Comparison of ENCODE assay signal across 18 mouse cellular contexts in the genomic region with DNA sequence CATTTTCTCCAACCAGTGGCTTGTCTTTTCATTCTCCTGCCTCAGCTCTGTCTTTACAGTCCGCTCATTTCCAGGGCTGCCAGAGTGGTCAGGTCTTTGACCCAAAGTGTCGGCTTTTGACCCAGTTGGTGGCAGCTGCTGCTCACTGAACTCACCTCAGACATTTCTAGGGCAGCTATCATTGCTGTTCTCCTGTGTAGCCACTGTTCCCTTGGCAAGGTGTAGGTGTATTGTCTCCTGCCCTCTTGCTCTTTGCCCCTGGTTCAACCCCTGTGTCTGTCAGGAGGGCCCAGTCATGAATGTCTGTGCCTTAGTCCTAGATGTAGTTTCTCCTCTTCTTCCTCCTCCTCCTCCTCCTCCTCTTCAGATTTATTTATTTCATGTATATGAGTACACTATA. TPM values are rescaled to one million over a fixed set of nuclear protein-coding genes. Genes with fewer than 3 reads are reported as not detected.
"Had no signal": no experiment of that assay in that cellular context is flagged by ENCODE, and none has a peak within 500 bp of the region (broad histone marks: within the 10 kb centered on the region; RNA-seq: fewer than 3 reads in every experiment).

No protein-coding gene starts in this region.

- H3K27me3 ChIP-seq: neural tube, embryonic 15.5 days; stomach, embryonic 15.5 days had no signal

- H3K9me3 ChIP-seq: neural tube, embryonic 15.5 days; stomach, embryonic 15.5 days had no signal

- H3K4me3 ChIP-seq: neural tube, embryonic 15.5 days; stomach, embryonic 15.5 days had no signal

- H3K36me3 ChIP-seq: neural tube, embryonic 15.5 days; stomach, embryonic 15.5 days had no signal

- H3K9ac ChIP-seq: neural tube, embryonic 15.5 days; stomach, embryonic 15.5 days had no signal

- H3K4me2 ChIP-seq: neural tube, embryonic 15.5 days; stomach, embryonic 15.5 days had no signal

- H3K27ac ChIP-seq: neural tube, embryonic 15.5 days; stomach, embryonic 15.5 days; stomach, postnatal 0 days had no signal

- H3K4me1 ChIP-seq: neural tube, embryonic 15.5 days; stomach, embryonic 15.5 days had no signal

- DNase-seq: retina, postnatal 1 day; right cerebral cortex, adult 18-20 months; right cerebral cortex, postnatal 14 days; right cerebral cortex, postnatal 25 days; right cerebral cortex, postnatal 4 days; spleen, adult 18-20 months; thymus, adult 18-20 months; thymus, adult 2 months; thymus, postnatal 14 days; thymus, postnatal 25 days; thymus, postnatal 36 days; thymus, postnatal 4 days had no signal

RNA-seq across cellular contexts. Expression of gene Cpn1, which starts 17.9 kb away (rescaled TPM):
- total RNA-seq: neutrophil, adult 5-6 weeks had no signal

RNA-seq across cellular contexts. Expression of gene Cyp2c23, which starts 24.7 kb away (rescaled TPM):
- total RNA-seq: neutrophil, adult 5-6 weeks had no signal
- polyA plus RNA-seq: neural tube, embryonic 14.5 days; neural tube, embryonic 15.5 days; spleen, adult 2 months; thymus, adult 2 months had no signal
